Mouse (Mus musculus) C2C12 (cell line): Measurements from ENCODE around the gene Ctrb1.

ENCODE experiments used
- CEBPB ChIP-seq: IDR thresholded peaks from one replicate; pipeline ENCODE4 v1.6.1; 2011; ENCODE audit warnings: low read depth, mild to moderate bottlenecking, control low read depth, moderate library complexity
- CTCF ChIP-seq: IDR thresholded peaks from one replicate; pipeline ENCODE4 v1.5.1; 2011; ENCODE audit not compliant: control insufficient read depth, insufficient read depth, insufficient read length
- FOSL1 ChIP-seq: IDR thresholded peaks from one replicate; pipeline ENCODE4 v1.8.0; 2011; ENCODE audit warnings: mild to moderate bottlenecking, low read length; ENCODE audit not compliant: poor library complexity, insufficient read depth, severe bottlenecking
- MAX ChIP-seq: IDR thresholded peaks from one replicate; pipeline ENCODE4 v1.6.1; 2011; ENCODE audit warnings: mild to moderate bottlenecking, control low read depth
- MYOG ChIP-seq: IDR thresholded peaks from one replicate; pipeline ENCODE4 v1.6.1; 2011; ENCODE audit not compliant: control insufficient read depth, insufficient read length; ENCODE audit errors: extremely low read depth
- USF1 ChIP-seq: IDR thresholded peaks from one replicate; pipeline ENCODE4 v1.6.1; 2011; ENCODE audit warnings: low read depth, mild to moderate bottlenecking, control low read depth, moderate library complexity

- TF ChIP-seq USF1 (no peak), CTCF (no peak), MYOG (no peak), CEBPB (no peak), MAX (no peak), FOSL1 (no peak)
Measured at GRCm38 (mm10) chr8:111699035-111699434, 8.2 kb upstream of the Ctrb1 start.
